Mouse (Mus musculus) adrenal gland, adult 10 weeks (tissue): ENCODE measurements around the gene Ehmt2. TPM values are rescaled to one million over a fixed set of nuclear protein-coding genes. Genes with fewer than 3 reads are reported as not detected.

Experiments
- polyA plus RNA-seq: library from polyadenylated mRNA; stranded (reverse); fragments of 350-450 nt; fragmentation: Illumina TruSeq; extraction: RNeasy Lipid Tissue Mini Kit (QIAGEN cat#74804); gene quantifications from one replicate; pipeline ENCODE4 v1.2.3, GENCODE M21; 2014; ENCODE audit warnings: low read depth, low replicate concordance

The Ehmt2 gene
- polyA plus RNA-seq, result 10.5 TPM

DNA sequence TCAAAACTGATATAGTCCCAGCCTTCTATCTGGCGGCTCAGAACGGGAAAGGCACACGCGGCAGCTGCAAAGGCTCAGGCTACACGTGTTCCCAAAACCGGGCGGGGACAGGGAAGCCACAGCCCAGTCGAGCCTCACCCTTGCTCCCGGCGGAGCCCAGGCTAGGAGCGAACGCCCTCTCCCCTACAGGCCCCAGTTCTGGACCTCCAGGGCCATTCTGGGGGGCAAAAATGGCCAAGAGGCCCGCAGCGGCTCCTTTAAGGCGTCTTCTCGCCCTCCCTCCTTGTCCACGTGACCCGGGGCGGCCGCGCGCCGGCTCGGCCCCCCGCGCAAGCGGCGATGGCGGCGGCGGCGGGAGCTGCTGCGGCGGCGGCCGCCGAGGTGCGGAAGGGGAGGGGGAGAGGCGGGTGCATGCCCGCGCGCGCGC lies at the start of gene Ehmt2, which contains the start of gene C2:
TSS of gene Ehmt2 (plus strand) at position 310 of the 427 bp plus-strand sequence.
TSS of gene C2 (minus strand) at position 106 of the 427 bp plus-strand sequence.

GRCm38 (mm10) chr17:34849722-34850516 lies 48.4 kb upstream of the Ehmt2 start, which contains the start of the genes Skiv2l and Nelfe:
TSS of gene Skiv2l (minus strand) at chr17:34850210.
TSS of gene Nelfe (plus strand) at chr17:34850391.

GRCm38 (mm10) chr17:34862416-34863081 lies 35.7 kb upstream of the Ehmt2 start, which contains the start of gene Cfb:
TSS of gene Cfb (minus strand) at chr17:34862518.

GRCm38 (mm10) chr17:34879336-34879879 lies 18.9 kb upstream of the Ehmt2 start, which contains the start of gene Zbtb12:
TSS of gene Zbtb12 (plus strand) at chr17:34879483.

GRCm38 (mm10) chr17:34881683-34882310 lies 16.5 kb upstream of the Ehmt2 start, which contains the start of gene Gm20547:
TSS of gene Gm20547 (minus strand) at chr17:34882042.

DNA sequence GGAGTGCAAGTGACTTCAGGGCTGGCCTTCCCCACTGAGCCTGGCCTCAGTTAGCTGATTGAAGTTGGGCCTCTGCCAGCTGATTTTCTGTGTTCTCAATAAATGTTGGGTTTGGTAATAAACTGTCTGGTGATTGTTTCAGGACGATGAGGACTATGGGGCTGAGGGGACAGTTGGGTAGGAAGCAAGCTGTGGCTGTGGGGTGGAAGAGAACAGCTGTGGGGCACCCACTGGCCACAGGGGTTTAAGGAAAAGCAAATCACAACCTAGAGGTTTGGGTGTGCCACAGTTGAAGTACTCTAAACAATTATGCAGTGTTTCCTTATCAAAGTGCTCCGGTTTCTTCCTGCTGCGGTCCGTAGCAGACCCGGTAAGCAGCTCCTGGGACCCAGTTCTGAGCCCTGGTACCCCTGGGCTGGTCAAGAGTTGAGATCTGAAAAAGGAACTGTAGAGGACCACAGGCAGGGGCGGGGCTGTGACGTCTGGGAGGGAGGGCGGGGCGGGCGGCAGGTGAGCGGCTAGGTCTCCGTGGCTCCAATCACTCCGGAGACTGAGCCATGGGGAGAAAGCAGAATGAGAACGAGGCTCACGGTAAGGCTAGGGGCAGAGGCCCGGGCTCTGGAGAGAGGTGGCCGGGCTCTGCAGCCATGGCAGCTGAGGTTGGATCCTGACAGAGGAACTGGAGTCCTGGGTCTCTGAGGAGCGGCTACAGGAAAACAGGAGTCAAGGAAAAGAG lies 15.8 kb downstream of the Ehmt2 start, which contains the start of gene Slc44a4:
TSS of gene Slc44a4 (plus strand) at position 537 of the 736 bp plus-strand sequence.

GRCm38 (mm10) chr17:34931061-34931734 lies 32.9 kb downstream of the Ehmt2 start, which contains the start of gene Neu1:
TSS of gene Neu1 (plus strand) at chr17:34931253.

GRCm38 (mm10) chr17:34959130-34959778 lies 61.0 kb downstream of the Ehmt2 start, which contains the start of gene Hspa1b:
TSS of gene Hspa1b (minus strand) at chr17:34959238.

Other genes with a start within 250 kb of the Ehmt2 start
- gene Tnxb, start 227.9 kb upstream of the Ehmt2 start, polyA plus RNA-seq, result 0.17 TPM
- 9.4 TPM for gene C4b, start 154.6 kb upstream of the Ehmt2 start, polyA plus RNA-seq
- gene Cyp21a1, start 93.9 kb upstream of the Ehmt2 start, polyA plus RNA-seq, result 560 TPM
- 11.5 TPM for gene Stk19, start 61.5 kb upstream of the Ehmt2 start, polyA plus RNA-seq
- 3.9 TPM for gene Dxo, start 61.5 kb upstream of the Ehmt2 start, polyA plus RNA-seq
- 3.8 TPM for gene Skiv2l, start 48.3 kb upstream of the Ehmt2 start, polyA plus RNA-seq
- gene Nelfe, start 48.1 kb upstream of the Ehmt2 start, polyA plus RNA-seq, result 2.9 TPM
- 1.3 TPM for gene Cfb, start 36.0 kb upstream of the Ehmt2 start, polyA plus RNA-seq
- gene Zbtb12, start 19.0 kb upstream of the Ehmt2 start, polyA plus RNA-seq, result 2.7 TPM
- gene Gm20547, start 16.4 kb upstream of the Ehmt2 start, polyA plus RNA-seq, result 1.3 TPM
- gene C2, start 204 bp upstream of the Ehmt2 start, polyA plus RNA-seq, result 20.2 TPM
- not detected for gene Slc44a4, start 16.0 kb downstream of the Ehmt2 start, polyA plus RNA-seq
- gene Neu1, start 32.8 kb downstream of the Ehmt2 start, polyA plus RNA-seq, result 3.5 TPM
- 46.5 TPM for gene Hspa1b, start 60.8 kb downstream of the Ehmt2 start, polyA plus RNA-seq
- not detected for gene Gm20481, start 71.4 kb downstream of the Ehmt2 start, polyA plus RNA-seq
- gene Hspa1a, start 73.7 kb downstream of the Ehmt2 start, polyA plus RNA-seq, result 23.9 TPM
- gene Hspa1l, start 74.2 kb downstream of the Ehmt2 start, polyA plus RNA-seq, result not detected
- gene Lsm2, start 83.4 kb downstream of the Ehmt2 start, polyA plus RNA-seq, result 9.4 TPM
- 10.7 TPM for gene Vars, start 102.5 kb downstream of the Ehmt2 start, polyA plus RNA-seq
- gene Vwa7, start 118.1 kb downstream of the Ehmt2 start, polyA plus RNA-seq, result not detected
- not detected for gene Sapcd1, start 129.5 kb downstream of the Ehmt2 start, polyA plus RNA-seq
- not detected for gene Msh5, start 148.3 kb downstream of the Ehmt2 start, polyA plus RNA-seq
- 23.6 TPM for gene Clic1, start 151.5 kb downstream of the Ehmt2 start, polyA plus RNA-seq
- gene Ddah2, start 160.6 kb downstream of the Ehmt2 start, polyA plus RNA-seq, result not detected
- not detected for gene Ly6g6c, start 166.9 kb downstream of the Ehmt2 start, polyA plus RNA-seq
- not detected for gene Mpig6b, start 167.7 kb downstream of the Ehmt2 start, polyA plus RNA-seq
- gene Ly6g6e, start 178.4 kb downstream of the Ehmt2 start, polyA plus RNA-seq, result not detected
- gene Ly6g6d, start 179.6 kb downstream of the Ehmt2 start, polyA plus RNA-seq, result not detected
- not detected for gene Ly6g6f, start 187.1 kb downstream of the Ehmt2 start, polyA plus RNA-seq
- gene Abhd16a, start 190.8 kb downstream of the Ehmt2 start, polyA plus RNA-seq, result 4.8 TPM
- not detected for gene Ly6g5c, start 209.8 kb downstream of the Ehmt2 start, polyA plus RNA-seq
- gene Ly6g5b, start 217.0 kb downstream of the Ehmt2 start, polyA plus RNA-seq, result not detected
- 1.4 TPM for gene Gpank1, start 223.0 kb downstream of the Ehmt2 start, polyA plus RNA-seq
- 163 TPM for gene Csnk2b, start 223.6 kb downstream of the Ehmt2 start, polyA plus RNA-seq
- 1.3 TPM for gene D17H6S53E, start 227.9 kb downstream of the Ehmt2 start, polyA plus RNA-seq
- gene Apom, start 233.6 kb downstream of the Ehmt2 start, polyA plus RNA-seq, result not detected
- 11.5 TPM for gene Bag6, start 236.7 kb downstream of the Ehmt2 start, polyA plus RNA-seq